Mouse (Mus musculus) limb, embryonic 15.5 days (tissue): ENCODE measurements around the gene Zfp709. TPM values are rescaled to one million over a fixed set of nuclear protein-coding genes. Genes with fewer than 3 reads are reported as not detected.
"Not testable (repeated sequence)": the region's sequence is repeated elsewhere in the genome, so short reads cannot be mapped to it uniquely, and the experiment has no call there.

Experiments
- ATAC-seq: fragments of 200-750 bp; cut with Nextera tagmentation; 2 replicates; pipeline ENCODE4 v1.8.0; 2017; ENCODE audit warnings: low read depth, moderate TSS enrichment; ENCODE audit not compliant: insufficient number of reproducible peaks, low FRiP score, low TSS enrichment
- H3K27ac ChIP-seq: fragments of 300-500 bp; sonication (generic); 2 replicates; pipeline ENCODE4 v1.5.1; 2015; ENCODE audit warnings: moderate library complexity, mild to moderate bottlenecking, inconsistent platforms
- H3K27me3 ChIP-seq: fragments of 300-500 bp; sonication (generic); 2 replicates; pipeline ENCODE4 v1.6.1; 2015; ENCODE audit warnings: inconsistent platforms
- H3K36me3 ChIP-seq: fragments of 300-500 bp; sonication (generic); 2 replicates; pipeline ENCODE4 v1.6.1; 2015; ENCODE audit warnings: inconsistent platforms
- H3K4me1 ChIP-seq: fragments of 300-500 bp; sonication (generic); 2 replicates; pipeline ENCODE4 v1.6.1; 2015; ENCODE audit warnings: inconsistent platforms
- H3K4me2 ChIP-seq: fragments of 300-500 bp; sonication (generic); 2 replicates; pipeline ENCODE4 v1.6.1; 2015; ENCODE audit warnings: mild to moderate bottlenecking, inconsistent platforms
- H3K4me3 ChIP-seq: fragments of 300-500 bp; sonication (generic); 2 replicates; pipeline ENCODE4 v1.5.1; 2015; ENCODE audit warnings: mild to moderate bottlenecking, inconsistent platforms
- H3K9ac ChIP-seq: fragments of 300-500 bp; sonication (generic); 2 replicates; pipeline ENCODE4 v1.6.1; 2015; ENCODE audit warnings: inconsistent platforms
- H3K9me3 ChIP-seq: fragments of 300-500 bp; sonication (generic); 2 replicates; pipeline ENCODE4 v1.6.1; 2016; ENCODE audit warnings: inconsistent platforms
- WGBS: fragments of 180-500 bp; shearing (Covaris S2); methylation state at CpG from one replicate; pipeline ENCODE4 v1.1.7; 2015; 5-methylcytosine and 5-hydroxymethylcytosine counted together
- polyA plus RNA-seq: library from polyadenylated mRNA; unstranded; fragments of >200 nt; fragmentation: Nextera tagmentation; extraction: Ambion mirVana; gene quantifications from 2 replicates; pipeline ENCODE4 v1.2.1, GENCODE M21; 2015

The Zfp709 gene
- polyA plus RNA-seq, 1 experiment from 2014 or later: 6.9 TPM

DNA sequence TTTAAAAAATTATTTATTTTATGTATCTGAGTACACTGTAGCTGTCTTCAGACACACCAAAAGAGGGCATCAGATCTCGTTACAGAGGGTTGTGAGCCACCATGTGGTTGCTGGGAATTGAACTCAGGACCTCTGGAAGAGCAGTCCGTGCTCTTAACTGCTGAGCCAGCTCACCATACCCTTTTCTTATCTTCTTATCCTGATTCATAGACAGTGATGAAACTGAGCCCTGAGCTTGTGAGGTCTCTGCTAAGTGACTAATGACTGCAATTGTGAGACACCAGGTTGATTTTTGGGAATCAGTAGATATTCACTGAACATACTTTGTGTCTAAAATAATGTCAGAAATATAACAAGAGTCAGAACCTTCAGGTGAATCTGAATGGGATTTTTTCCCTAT, 56.2 kb downstream of the Zfp709 start:
- not testable (repeated sequence) for ATAC-seq, H3K4me2 ChIP-seq, H3K4me1 ChIP-seq, H3K36me3 ChIP-seq, H3K9me3 ChIP-seq, H3K27ac ChIP-seq, H3K4me3 ChIP-seq, H3K9ac ChIP-seq, H3K27me3 ChIP-seq
- WGBS: 88% methylated on average over 2 of the region's 2 CpGs

DNA sequence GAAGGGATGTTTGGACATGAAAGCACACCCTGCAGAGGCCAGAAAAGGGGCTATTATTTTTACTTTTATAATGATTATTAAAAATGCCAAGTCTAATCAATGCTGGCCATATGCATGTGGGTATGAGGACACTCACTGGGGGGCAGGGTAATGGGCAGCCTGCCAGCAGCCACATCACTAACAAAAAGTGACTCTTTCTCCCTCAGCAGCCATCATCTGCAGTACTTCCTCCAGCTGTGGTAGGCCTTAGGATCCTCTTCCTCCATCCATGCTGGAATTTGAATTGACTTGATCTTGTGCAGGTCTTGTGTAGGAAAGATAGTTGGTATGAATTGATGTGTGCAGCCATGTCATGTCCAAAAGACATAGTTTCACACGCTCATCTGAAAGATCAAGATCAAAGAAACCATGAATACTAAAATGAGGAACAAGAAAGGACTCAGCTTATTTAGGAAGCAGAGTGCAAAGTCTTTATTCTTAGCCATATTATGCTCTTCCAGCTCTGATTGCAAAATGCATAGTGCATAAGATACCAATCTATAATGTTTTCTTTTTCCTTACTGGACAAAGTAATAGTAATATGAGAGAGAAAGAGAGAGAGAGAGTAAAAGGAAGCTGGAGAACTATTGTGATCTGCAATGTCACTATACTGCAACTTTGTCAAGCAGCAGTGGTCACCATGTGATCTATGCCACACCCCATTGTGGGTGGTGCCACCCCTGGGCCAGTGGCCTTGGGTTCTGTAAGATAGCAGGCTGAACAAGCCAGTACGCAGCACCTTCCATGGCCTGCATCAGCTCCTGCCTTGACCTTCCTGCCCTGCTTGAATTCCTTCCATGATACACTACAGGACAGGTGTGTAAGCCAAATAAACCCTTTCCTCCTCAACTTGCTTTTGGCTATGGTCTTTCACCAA, 58.7 kb downstream of the Zfp709 start:
- Histone ChIP-seq H3K27ac (no peak overlapping the region), H3K4me2 (no peak overlapping the region), H3K9ac (no peak overlapping the region), H3K9me3 (no peaks in the 10 kb centered on the region; the same call in 1 of the 2 replicates), H3K4me1 (no peaks in the 10 kb centered on the region), H3K27me3 (no peaks in the 10 kb centered on the region), H3K36me3 (no peaks in the 10 kb centered on the region), H3K4me3 (no peak overlapping the region)
- ATAC-seq: no peak
- WGBS: 79% methylated on average over 2 of the region's 2 CpGs

DNA sequence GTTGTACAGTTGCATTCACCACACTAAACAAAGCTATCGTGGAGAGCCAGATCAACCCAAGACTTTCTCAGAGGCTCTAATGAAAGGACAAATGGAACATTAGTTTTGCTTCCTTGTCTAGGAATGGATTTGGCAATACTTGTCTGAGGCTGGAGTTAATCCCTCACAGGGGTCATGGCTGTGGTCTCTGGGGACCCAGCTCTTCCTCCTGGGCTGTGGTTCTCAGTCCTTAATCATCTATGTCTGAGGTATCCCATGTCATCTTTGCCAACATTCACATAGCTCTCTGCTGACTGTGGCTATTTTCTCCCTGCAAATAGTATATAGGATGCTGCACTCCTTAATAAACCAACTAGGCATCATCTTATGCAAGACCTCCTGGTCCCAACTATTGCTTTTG, 60.0 kb downstream of the Zfp709 start:
- WGBS: 82% methylated on average over 1 of the region's 1 CpGs
- no peaks in the 10 kb centered on the region for H3K27me3 ChIP-seq
- H3K4me1 ChIP-seq: no peaks in the 10 kb centered on the region
- no peak overlapping the region for H3K27ac ChIP-seq
- H3K9me3 ChIP-seq: no peaks in the 10 kb centered on the region
- no peak for ATAC-seq
- no peak overlapping the region for H3K4me3 ChIP-seq
- no peak overlapping the region for H3K4me2 ChIP-seq
- H3K36me3 ChIP-seq: no peaks in the 10 kb centered on the region
- no peak overlapping the region for H3K9ac ChIP-seq

Other genes starting within 250 kb of the Zfp709 start
- 0.69 and 0.76 TPM in 2 replicates for gene Unc13a, start 210.3 kb upstream of the Zfp709 start, polyA plus RNA-seq
- 5.3 and 6.4 TPM in 2 replicates for gene Jak3, start 205.7 kb upstream of the Zfp709 start, polyA plus RNA-seq
- 0.63 and 0.96 TPM in 2 replicates for gene Insl3, start 192.8 kb upstream of the Zfp709 start, polyA plus RNA-seq
- gene B3gnt3, start 180.2 kb upstream of the Zfp709 start, polyA plus RNA-seq: 1.7 and 2.6 TPM in 2 replicates
- 7.7 and 8.9 TPM in 2 replicates for gene Fcho1, start 156.3 kb upstream of the Zfp709 start, polyA plus RNA-seq
- 6.9 and 7.0 TPM in 2 replicates for gene Zfp882, start 26.6 kb downstream of the Zfp709 start, polyA plus RNA-seq
- gene Zfp617, start 26.6 kb downstream of the Zfp709 start, polyA plus RNA-seq: 19.8 and 21.1 TPM in 2 replicates
- 14.4 and 16.9 TPM in 2 replicates for gene Zfp961, start 69.0 kb downstream of the Zfp709 start, polyA plus RNA-seq
- gene Cyp4f18, start 127.6 kb downstream of the Zfp709 start, polyA plus RNA-seq: 1.2 and 2.0 TPM in 2 replicates
- gene Olfr372, start 159.2 kb downstream of the Zfp709 start, polyA plus RNA-seq: not detected in 2 replicates
- 0.04 TPM in 1 of 2 replicates, not detected in the other for gene Olfr373, start 201.2 kb downstream of the Zfp709 start, polyA plus RNA-seq
- gene Olfr374, start 225.0 kb downstream of the Zfp709 start, polyA plus RNA-seq: 0.01 and 0.09 TPM in 2 replicates